Mouse (Mus musculus) neural tube, embryonic 15.5 days (tissue): Measurements from ENCODE around the gene St3gal3. TPM values are rescaled to one million over a fixed set of nuclear protein-coding genes. Genes with fewer than 3 reads are reported as not detected.

Experiments used
- ATAC-seq: fragments of 200-750 bp; cut with Nextera tagmentation; 2 replicates; pipeline ENCODE4 v1.8.0; 2017; ENCODE audit warnings: mild to moderate bottlenecking, moderate TSS enrichment, moderate library complexity; ENCODE audit not compliant: low FRiP score
- H3K27ac ChIP-seq: fragments of 300-500 bp; sonication (generic); replicated peaks from 2 replicates; pipeline ENCODE4 v1.5.1; 2015; ENCODE audit warnings: mild to moderate bottlenecking, inconsistent platforms
- H3K27me3 ChIP-seq: fragments of 300-500 bp; sonication (generic); replicated peaks from 2 replicates; pipeline ENCODE4 v1.6.1; 2015; ENCODE audit warnings: inconsistent platforms
- H3K36me3 ChIP-seq: fragments of 300-500 bp; sonication (generic); 2 replicates; pipeline ENCODE4 v1.6.1; 2015; ENCODE audit warnings: inconsistent platforms
- H3K4me1 ChIP-seq: fragments of 300-500 bp; sonication (generic); 2 replicates; pipeline ENCODE4 v1.6.1; 2015; ENCODE audit warnings: inconsistent platforms
- H3K4me2 ChIP-seq: fragments of 300-500 bp; sonication (generic); 2 replicates; pipeline ENCODE4 v1.6.1; 2015; ENCODE audit warnings: inconsistent platforms, mild to moderate bottlenecking, moderate library complexity
- H3K4me3 ChIP-seq: fragments of 300-500 bp; sonication (generic); replicated peaks from 2 replicates; pipeline ENCODE4 v1.5.1; 2015; ENCODE audit warnings: mild to moderate bottlenecking, inconsistent platforms
- H3K9ac ChIP-seq: fragments of 300-500 bp; sonication (generic); replicated peaks from 2 replicates; pipeline ENCODE4 v1.6.1; 2015; ENCODE audit warnings: mild to moderate bottlenecking, inconsistent platforms
- H3K9me3 ChIP-seq: fragments of 300-500 bp; sonication (generic); replicated peaks from 2 replicates; pipeline ENCODE4 v1.6.1; 2016; ENCODE audit warnings: inconsistent platforms
- WGBS: fragments of 180-500 bp; shearing (Covaris S2); methylation state at CpG from one replicate; pipeline ENCODE4 v1.1.7; 2015; ENCODE audit warnings: mixed read lengths; 5-methylcytosine and 5-hydroxymethylcytosine counted together
- polyA plus RNA-seq: library from polyadenylated mRNA; unstranded; fragments of >200 nt; fragmentation: Nextera tagmentation; extraction: Ambion mirVana; gene quantifications from 2 replicates; pipeline ENCODE4 v1.2.1, GENCODE M21; 2015

The St3gal3 gene
- polyA plus RNA-seq, 1 experiment from 2014 or later, result 18.3 TPM

DNA sequence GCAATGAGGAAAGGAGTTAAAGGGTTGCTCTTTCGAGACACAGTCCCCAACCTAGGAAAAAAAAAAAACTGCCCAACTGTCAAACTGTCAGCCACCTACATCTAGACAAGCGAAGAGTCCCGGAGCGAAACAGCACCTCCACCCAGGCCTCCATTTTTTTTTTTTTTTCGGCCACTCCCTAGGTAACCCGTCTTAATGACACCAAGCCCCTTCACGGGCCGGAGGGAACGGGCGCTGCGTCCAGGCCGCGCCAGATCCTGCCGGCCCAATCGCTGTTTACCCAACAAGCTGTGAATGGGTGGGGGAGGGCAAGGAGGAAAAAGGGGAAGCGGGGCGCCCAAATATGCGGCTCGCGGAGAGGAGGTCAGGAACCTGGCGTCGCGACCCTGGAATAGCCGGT, 248.1 kb downstream of the St3gal3 start:
- H3K9ac ChIP-seq, result peak overlapping the region; percentile 99
- H3K27me3 ChIP-seq, result no peaks in the 10 kb centered on the region
- H3K36me3 ChIP-seq, result peaks cover 29% of the 10 kb centered on the region
- ATAC-seq, result 0 out of 2 replicates have a peak, but pooled peaks have one; percentile 0
- peak overlapping the region; percentile 76 for H3K27ac ChIP-seq
- WGBS, result 2% methylated on average over 24 of the region's 24 CpGs
- H3K4me2 ChIP-seq, result peak overlapping the region; percentile 82
- no peaks in the 10 kb centered on the region for H3K9me3 ChIP-seq
- peaks cover 65% of the 10 kb centered on the region for H3K4me1 ChIP-seq
- H3K4me3 ChIP-seq, result peak overlapping the region; percentile 99

GRCm38 (mm10) chr4:117885994-117886393, 248.7 kb downstream of the St3gal3 start:
- Histone ChIP-seq H3K27ac (no peak overlapping the region), H3K4me1 (peaks cover 66% of the 10 kb centered on the region), H3K9me3 (no peaks in the 10 kb centered on the region), H3K4me2 (peak overlapping the region; percentile 82), H3K9ac (peak overlapping the region; percentile 99), H3K36me3 (peaks cover 35% of the 10 kb centered on the region), H3K4me3 (peak overlapping the region; percentile 99), H3K27me3 (no peaks in the 10 kb centered on the region)
- ATAC-seq, result no peak
- 86% methylated on average over 9 of the region's 9 CpGs for WGBS

DNA sequence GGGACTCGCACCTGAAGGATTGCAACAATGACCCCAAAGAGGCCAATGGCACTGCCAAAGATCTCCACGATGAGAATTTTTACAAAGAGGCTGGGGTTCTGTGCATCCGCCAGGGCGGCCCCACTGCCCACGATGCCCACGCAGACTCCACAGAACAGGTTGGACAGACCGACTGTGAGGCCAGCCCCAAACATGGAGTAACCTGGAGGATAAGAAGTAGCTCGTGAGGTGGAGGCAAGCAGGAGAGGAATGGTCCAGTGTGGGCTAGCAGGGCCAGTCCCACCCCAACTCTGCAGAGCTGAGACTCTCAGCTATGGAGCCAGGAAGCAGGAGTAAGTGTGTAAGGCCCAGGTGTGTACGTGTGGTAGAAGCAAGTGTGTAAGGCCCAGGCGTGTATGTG, 249.6 kb downstream of the St3gal3 start:
- H3K36me3 ChIP-seq, result peaks cover 42% of the 10 kb centered on the region
- no peak overlapping the region for H3K9ac ChIP-seq
- no peak for ATAC-seq
- WGBS, result 94% methylated on average over 10 of the region's 10 CpGs
- no peak overlapping the region for H3K4me2 ChIP-seq
- H3K4me1 ChIP-seq, result peaks cover 66% of the 10 kb centered on the region
- H3K4me3 ChIP-seq, result no peak overlapping the region
- H3K27me3 ChIP-seq, result no peaks in the 10 kb centered on the region
- no peak overlapping the region for H3K27ac ChIP-seq
- no peaks in the 10 kb centered on the region for H3K9me3 ChIP-seq

DNA sequence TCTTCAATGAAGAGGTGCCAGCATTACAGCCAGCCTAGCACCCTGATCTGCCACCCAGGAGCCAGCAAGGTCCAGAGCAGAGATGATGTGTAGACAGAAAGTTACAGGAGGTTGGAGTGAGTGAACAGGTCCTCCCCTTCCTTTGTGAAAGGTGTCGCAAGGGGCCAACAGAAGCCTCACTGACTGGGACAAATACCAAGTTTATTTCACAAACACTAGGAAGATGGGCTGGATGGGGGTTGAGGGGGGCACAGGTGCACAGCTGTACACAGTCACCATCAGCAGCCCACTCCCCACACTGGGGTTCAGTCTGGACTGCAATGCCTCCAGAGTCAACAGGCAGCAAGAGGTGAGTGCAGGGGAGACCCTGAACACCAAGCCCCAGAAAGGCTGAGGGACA, 250.6 kb downstream of the St3gal3 start:
- Histone ChIP-seq H3K27me3 (no peaks in the 10 kb centered on the region), H3K4me2 (peak overlapping the region; percentile 70), H3K4me3 (peak overlapping the region; percentile 87), H3K27ac (0 out of 2 replicates have a peak overlapping the region, but pooled peaks have one; percentile 13), H3K9ac (peak overlapping the region; percentile 92), H3K4me1 (peaks cover 71% of the 10 kb centered on the region), H3K36me3 (peaks cover 40% of the 10 kb centered on the region), H3K9me3 (no peaks in the 10 kb centered on the region)
- WGBS, result 100% methylated on average over 1 of the region's 1 CpGs
- ATAC-seq, result no peak

DNA sequence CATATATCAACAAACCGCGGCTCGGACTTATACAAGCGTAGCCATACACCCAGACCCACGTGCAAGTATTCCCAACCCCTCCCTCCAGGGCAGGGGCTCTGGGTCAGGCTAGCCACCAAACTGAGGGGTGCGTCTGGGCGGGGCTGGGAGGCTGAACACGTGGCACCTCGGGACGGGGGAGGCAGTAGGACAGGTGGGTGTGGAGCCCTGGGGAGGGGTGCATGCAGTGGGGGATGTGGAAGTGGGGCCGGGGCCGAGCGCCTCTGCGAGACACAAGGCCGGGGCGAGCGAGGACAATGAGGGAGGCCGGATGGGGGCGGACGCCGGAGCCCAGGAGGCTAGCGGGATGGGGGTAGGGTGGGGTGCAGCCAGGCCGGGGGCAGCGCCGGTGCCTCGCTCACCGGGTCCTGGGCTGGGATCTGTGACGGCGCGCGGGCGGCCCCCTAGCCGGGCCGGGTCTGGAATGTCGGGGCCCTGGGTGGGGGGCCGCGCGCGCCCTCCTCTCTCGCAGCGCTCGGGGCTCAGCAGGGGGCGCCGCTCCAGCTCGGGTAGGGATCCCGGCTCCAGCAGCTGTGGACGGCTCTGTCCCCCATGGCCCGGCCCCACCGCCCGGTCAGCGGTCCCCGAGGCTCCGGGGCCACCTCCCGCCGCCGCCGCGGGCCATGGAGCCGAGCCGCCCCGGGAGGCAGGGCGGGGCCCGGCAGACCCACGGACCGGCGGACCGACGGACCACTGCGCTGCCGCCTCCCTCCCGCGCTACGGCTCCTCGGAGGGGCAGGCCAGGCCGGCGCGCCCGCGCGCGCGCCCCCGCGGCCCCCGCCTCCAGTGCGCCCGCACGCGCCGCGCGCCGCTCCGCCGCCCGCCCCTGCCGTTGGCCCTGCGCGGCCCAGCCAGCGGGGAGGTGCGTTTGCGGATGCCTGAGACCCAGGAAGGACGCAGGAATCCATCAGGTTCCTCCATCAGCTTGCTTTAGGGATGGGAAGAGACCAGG, 251.7 kb downstream of the St3gal3 start, which contains the start of gene B4galt2:
Gene B4galt2, minus strand, starts transcription at position 787 of the 991 bp plus-strand sequence.
- peak; percentile 54 for ATAC-seq
- Histone ChIP-seq H3K4me3 (peak within 1 kb of the TSS; percentile 87), H3K4me2 (peak within 1 kb of the TSS; percentile 70), H3K9me3 (no peaks in the 10 kb centered on the region), H3K4me1 (peaks cover 81% of the 10 kb centered on the region), H3K27ac (peak within 1 kb of the TSS; percentile 85), H3K27me3 (no peaks in the 10 kb centered on the region), H3K36me3 (peaks cover 38% of the 10 kb centered on the region), H3K9ac (peak within 1 kb of the TSS; percentile 92)
- under 1% methylated on average over 87 of the region's 103 CpGs for WGBS

Other genes starting within 250 kb of the St3gal3 start
- 544 and 626 TPM in 2 replicates for gene Atp6v0b, start 247.6 kb downstream of the St3gal3 start, polyA plus RNA-seq
- gene Dph2, start 242.9 kb downstream of the St3gal3 start, polyA plus RNA-seq, result 21.3 and 21.8 TPM in 2 replicates
- 56.9 and 59.3 TPM in 2 replicates for gene Ipo13, start 219.9 kb downstream of the St3gal3 start, polyA plus RNA-seq
- gene Artn, start 205.2 kb downstream of the St3gal3 start, polyA plus RNA-seq, result 1.1 and 2.3 TPM in 2 replicates
- gene Kdm4a, start 45.1 kb upstream of the St3gal3 start, polyA plus RNA-seq, result 40.2 and 40.6 TPM in 2 replicates
- gene Ptprf, start 156.5 kb upstream of the St3gal3 start, polyA plus RNA-seq, result 62.9 and 68.5 TPM in 2 replicates